Mouse (Mus musculus) liver, embryonic 13.5 days (tissue): ENCODE measurements at regions not wholly inside any gene's neighbourhood (a gene's known extent, or its start where the extent isn't known, plus 50 kb on each side); places are given as distances from the start of the nearest gene placed in this dataset.

Source experiments
- ATAC-seq: fragments of 200-750 bp; cut with Nextera tagmentation; 2 replicates; pipeline ENCODE4 v1.8.0; 2017; ENCODE audit warnings: low read depth, mild to moderate bottlenecking, moderate number of reproducible peaks, moderate library complexity
- DNase-seq: peaks from one replicate; pipeline ENCODE4 v3.0.0; 2022
- H3K27ac ChIP-seq: fragments of 300-500 bp; sonication (generic); 2 replicates; pipeline ENCODE4 v1.5.1; 2015; ENCODE audit warnings: moderate library complexity, mild to moderate bottlenecking, inconsistent platforms
- H3K27me3 ChIP-seq: fragments of 300-500 bp; sonication (generic); 2 replicates; pipeline ENCODE4 v1.6.1; 2015; ENCODE audit warnings: mild to moderate bottlenecking, inconsistent platforms
- H3K36me3 ChIP-seq: fragments of 300-500 bp; sonication (generic); 2 replicates; pipeline ENCODE4 v1.6.1; 2015; ENCODE audit warnings: mild to moderate bottlenecking, inconsistent platforms
- H3K4me1 ChIP-seq: fragments of 300-500 bp; sonication (generic); replicated peaks from 2 replicates; pipeline ENCODE4 v1.6.1; 2015; ENCODE audit warnings: inconsistent platforms
- H3K4me2 ChIP-seq: fragments of 300-500 bp; sonication (generic); 2 replicates; pipeline ENCODE4 v1.6.1; 2015; ENCODE audit warnings: inconsistent platforms, mild to moderate bottlenecking, moderate library complexity
- H3K4me3 ChIP-seq: fragments of 300-500 bp; sonication (generic); replicated peaks from 2 replicates; pipeline ENCODE4 v1.5.1; 2015; ENCODE audit warnings: mild to moderate bottlenecking, inconsistent platforms
- H3K9ac ChIP-seq: fragments of 300-500 bp; sonication (generic); 2 replicates; pipeline ENCODE4 v1.6.1; 2015; ENCODE audit warnings: mild to moderate bottlenecking, inconsistent platforms
- H3K9me3 ChIP-seq: fragments of 300-500 bp; sonication (generic); replicated peaks from 2 replicates; pipeline ENCODE4 v1.6.1; 2016; ENCODE audit warnings: inconsistent platforms
- WGBS: fragments of 180-500 bp; shearing (Covaris S2); methylation state at CpG from one replicate; pipeline ENCODE4 v1.1.7; 2015; ENCODE audit not compliant: insufficient replicate concordance; 5-methylcytosine and 5-hydroxymethylcytosine counted together

GRCm38 (mm10) chr2:144123395-144124034 is 90.7 kb downstream of the Banf2 start:
- Histone ChIP-seq H3K9me3 (no peaks in the 10 kb centered on the region), H3K4me2 (no peak overlapping the region), H3K27me3 (no peaks in the 10 kb centered on the region), H3K9ac (no peak overlapping the region), H3K27ac (no peak overlapping the region), H3K36me3 (no peaks in the 10 kb centered on the region), H3K4me3 (no peak overlapping the region), H3K4me1 (no peaks in the 10 kb centered on the region)
- DNase-seq = no peak
- WGBS = 63% methylated on average over 8 of the region's 8 CpGs
- no peak for ATAC-seq

- Histone ChIP-seq H3K4me2 (no peak overlapping the region), H3K4me1 (no peaks in the 10 kb centered on the region), H3K9me3 (no peaks in the 10 kb centered on the region), H3K27ac (no peak overlapping the region), H3K4me3 (no peak overlapping the region), H3K36me3 (no peaks in the 10 kb centered on the region), H3K9ac (no peak overlapping the region), H3K27me3 (no peaks in the 10 kb centered on the region)
- WGBS = 72% methylated on average over 13 of the region's 13 CpGs
- DNase-seq (no peak), ATAC-seq (no peak)
These were observed 94.5 kb downstream of the Banf2 start for GRCm38 (mm10) chr2:144127082-144128037.

- no peaks in the 10 kb centered on the region for H3K4me1 ChIP-seq
- no peak overlapping the region for H3K27ac ChIP-seq
- H3K36me3 ChIP-seq = no peaks in the 10 kb centered on the region
- no peak for DNase-seq
- no peak overlapping the region for H3K4me2 ChIP-seq
- no peaks in the 10 kb centered on the region for H3K9me3 ChIP-seq
- H3K4me3 ChIP-seq = no peak overlapping the region
- WGBS = 70% methylated on average over 3 of the region's 3 CpGs
- no peaks in the 10 kb centered on the region for H3K27me3 ChIP-seq
- H3K9ac ChIP-seq = no peak overlapping the region
- no peak for ATAC-seq
These were observed 95.2 kb downstream of the Banf2 start for GRCm38 (mm10) chr2:144128038-144128402.

GRCm38 (mm10) chr2:144128527-144128926 is 95.7 kb downstream of the Banf2 start:
- Histone ChIP-seq H3K9me3 (no peaks in the 10 kb centered on the region), H3K9ac (no peak overlapping the region), H3K27me3 (no peaks in the 10 kb centered on the region), H3K4me3 (no peak overlapping the region), H3K36me3 (no peaks in the 10 kb centered on the region), H3K27ac (no peak overlapping the region), H3K4me1 (no peaks in the 10 kb centered on the region), H3K4me2 (no peak overlapping the region)
- 43% methylated on average over 4 of the region's 4 CpGs for WGBS
- ATAC-seq (no peak), DNase-seq (no peak)

- H3K4me2 ChIP-seq = no peak overlapping the region
- H3K27ac ChIP-seq = no peak overlapping the region
- no peak overlapping the region for H3K9ac ChIP-seq
- no peaks in the 10 kb centered on the region for H3K9me3 ChIP-seq
- ATAC-seq (no peak), DNase-seq (no peak)
- no peaks in the 10 kb centered on the region for H3K36me3 ChIP-seq
- no peaks in the 10 kb centered on the region for H3K4me1 ChIP-seq
- H3K27me3 ChIP-seq = no peaks in the 10 kb centered on the region
- WGBS = 61% methylated on average over 14 of the region's 14 CpGs
- no peak overlapping the region for H3K4me3 ChIP-seq
These were observed 101.1 kb downstream of the Banf2 start for GRCm38 (mm10) chr2:144133806-144134574.

GRCm38 (mm10) chr2:144134575-144134958 is 101.7 kb downstream of the Banf2 start:
- H3K9me3 ChIP-seq = no peaks in the 10 kb centered on the region
- no peaks in the 10 kb centered on the region for H3K36me3 ChIP-seq
- ATAC-seq = peak; percentile 5; the same call in 1 of the 2 replicates
- H3K27me3 ChIP-seq = no peaks in the 10 kb centered on the region
- no peaks in the 10 kb centered on the region for H3K4me1 ChIP-seq
- no peak for DNase-seq
- no peak overlapping the region for H3K27ac ChIP-seq
- H3K9ac ChIP-seq = no peak overlapping the region
- no peak overlapping the region for H3K4me3 ChIP-seq
- WGBS = 67% methylated on average over 9 of the region's 9 CpGs
- H3K4me2 ChIP-seq = no peak overlapping the region

- Histone ChIP-seq H3K4me3 (no peak overlapping the region), H3K9me3 (no peaks in the 10 kb centered on the region), H3K4me1 (no peaks in the 10 kb centered on the region), H3K9ac (no peak overlapping the region), H3K4me2 (no peak overlapping the region), H3K27me3 (no peaks in the 10 kb centered on the region), H3K27ac (no peak overlapping the region), H3K36me3 (no peaks in the 10 kb centered on the region)
- no peak for DNase-seq
- WGBS = 60% methylated on average over 1 of the region's 1 CpGs
- no peak for ATAC-seq
These were observed 102.7 kb downstream of the Banf2 start for GRCm38 (mm10) chr2:144135586-144135985.

- ATAC-seq (no peak), DNase-seq (no peak)
- Histone ChIP-seq H3K9me3 (no peaks in the 10 kb centered on the region), H3K4me3 (no peak overlapping the region), H3K4me1 (no peaks in the 10 kb centered on the region), H3K9ac (no peak overlapping the region), H3K27ac (no peak overlapping the region), H3K27me3 (no peaks in the 10 kb centered on the region), H3K36me3 (no peaks in the 10 kb centered on the region), H3K4me2 (no peak overlapping the region)
- 68% methylated on average over 9 of the region's 9 CpGs for WGBS
These were observed 110.9 kb downstream of the Banf2 start for GRCm38 (mm10) chr2:144143620-144144384.

GRCm38 (mm10) chr2:144144486-144145136 is 111.8 kb downstream of the Banf2 start:
- Histone ChIP-seq H3K4me2 (no peak overlapping the region), H3K36me3 (no peaks in the 10 kb centered on the region), H3K27me3 (no peaks in the 10 kb centered on the region), H3K4me1 (no peaks in the 10 kb centered on the region), H3K9me3 (no peaks in the 10 kb centered on the region), H3K4me3 (no peak overlapping the region), H3K27ac (no peak overlapping the region), H3K9ac (no peak overlapping the region)
- DNase-seq = no peak
- ATAC-seq = no peak
- WGBS = 59% methylated on average over 5 of the region's 5 CpGs

- Histone ChIP-seq H3K4me1 (peaks cover 10% of the 10 kb centered on the region; the same call in 1 of the 2 replicates), H3K36me3 (no peaks in the 10 kb centered on the region), H3K27me3 (no peaks in the 10 kb centered on the region), H3K4me3 (no peak overlapping the region), H3K27ac (no peak overlapping the region), H3K9ac (no peak overlapping the region), H3K9me3 (no peaks in the 10 kb centered on the region), H3K4me2 (no peak overlapping the region)
- ATAC-seq = no peak
- DNase-seq = no peak
- 56% methylated on average over 7 of the region's 7 CpGs for WGBS
These were observed 113.8 kb upstream of the Mgme1 start for GRCm38 (mm10) chr2:144156456-144157211.
